Mouse (Mus musculus): ENCODE data around the gene Adgre1.

GRCm38 (mm10) chr17:57337996-57338395, 20.5 kb upstream of the Adgre1 start:
- TF ChIP-seq CTCF (IDR thresholded peaks at IDR 0.05; ENCODE audit: extremely low read depth, insufficient read depth, insufficient read length, insufficient replicate concordance) = no peak
- TF ChIP-seq POLR2A (IDR thresholded peaks at IDR 0.05; ENCODE audit: low read depth, low read length) = no peak
